ENCODE assay signal across 9 mouse cellular contexts in genomic region chr10:121625006-121625405, GRCm38 (mm10). TPM values are rescaled to one million over a fixed set of nuclear protein-coding genes. Genes with fewer than 3 reads are reported as not detected.
DNase-seq lines count a peak whose midpoint lies in the region; ATAC-seq and TF ChIP-seq lines count a peak whose summit lies in the region.
"Had no signal": no experiment of that assay in that cellular context is flagged by ENCODE, and none has a peak within 500 bp of the region (broad histone marks: within the 10 kb centered on the region; RNA-seq: fewer than 3 reads in every experiment).

No protein-coding gene starts in this region.

- peaks cover 18% of the 10 kb centered on the region for H3K4me1 ChIP-seq in heart, embryonic 16.5 days (ENCODE audit: control insufficient read depth, insufficient read depth, low read length)
- peaks cover 0 to 18% of the 10 kb centered on the region in 2 experiments; a peak in 3 of 4 replicates for H3K4me1 ChIP-seq in MEL (ENCODE audit: control insufficient read depth in 1 of 2, insufficient read depth in 2 of 2, low read length in 2 of 2)
- peaks cover 17% of the 10 kb centered on the region for H3K4me1 ChIP-seq in hindbrain, embryonic 13.5 days (replicated peaks)
- peaks cover 4% of the 10 kb centered on the region; the same call in 1 of the 2 replicates for H3K4me1 ChIP-seq in midbrain, embryonic 11.5 days (ENCODE audit: control insufficient read depth, insufficient read depth, low read length)

- H3K27me3 ChIP-seq in heart, embryonic 16.5 days (ENCODE audit: control insufficient read depth, insufficient read depth, low read length): no peaks in the 10 kb centered on the region
- no peaks in the 10 kb centered on the region for H3K27me3 ChIP-seq in MEL (ENCODE audit: control insufficient read depth in 1 of 2, insufficient read depth in 2 of 2, low read length in 2 of 2)
- H3K27me3 ChIP-seq in hindbrain, embryonic 13.5 days: no peaks in the 10 kb centered on the region
- H3K27me3 ChIP-seq in midbrain, embryonic 11.5 days (ENCODE audit: control insufficient read depth, insufficient read depth, low read length): no peaks in the 10 kb centered on the region

- no peak for TF ChIP-seq RAD21 in MEL (IDR thresholded peaks at IDR 0.05; ENCODE audit: low read depth, low read length)

- 13% methylated on average over 9 of the region's 9 CpGs for WGBS in heart, embryonic 16.5 days
- WGBS in hindbrain, embryonic 13.5 days: 22% methylated on average over 9 of the region's 9 CpGs
- WGBS in midbrain, embryonic 11.5 days: 26% methylated on average over 9 of the region's 9 CpGs

- no peak for DNase-seq in heart, postnatal 14 days
- peak; percentile 41 for DNase-seq in MEL (ENCODE audit: low read depth, low spot score)
- DNase-seq in midbrain, embryonic 11.5 days (ENCODE audit: low spot score, missing footprints): no peak
- no peak for DNase-seq in layer of hippocampus, postnatal 36 days
- DNase-seq: gastrocnemius, postnatal 25 days had no signal

- peak overlapping the region; percentile 90 for H3K4me2 ChIP-seq in heart, embryonic 16.5 days (ENCODE audit: low read depth, low read length)
- peak overlapping the region; percentile 69 for H3K4me2 ChIP-seq in hindbrain, embryonic 13.5 days
- H3K4me2 ChIP-seq in midbrain, embryonic 11.5 days: peak overlapping the region; percentile 64

- H3K9ac ChIP-seq in heart, embryonic 16.5 days (ENCODE audit: low read length): peak overlapping the region; percentile 97
- H3K9ac ChIP-seq in MEL (ENCODE audit: control insufficient read depth, low read depth, low read length, poor library complexity, severe bottlenecking): peak overlapping the region; percentile 94
- peak overlapping the region; percentile 85 for H3K9ac ChIP-seq in hindbrain, embryonic 13.5 days
- peak overlapping the region; percentile 60 for H3K9ac ChIP-seq in midbrain, embryonic 11.5 days (ENCODE audit: low read length)

- peaks cover 14% of the 10 kb centered on the region for H3K36me3 ChIP-seq in heart, embryonic 16.5 days (ENCODE audit: control insufficient read depth, insufficient read depth)
- peaks cover 12 to 16% of the 10 kb centered on the region in 2 experiments for H3K36me3 ChIP-seq in MEL (ENCODE audit: control insufficient read depth in 1 of 2, insufficient read depth in 2 of 2, low read length in 2 of 2)
- peaks cover 20% of the 10 kb centered on the region for H3K36me3 ChIP-seq in hindbrain, embryonic 13.5 days
- H3K36me3 ChIP-seq in midbrain, embryonic 11.5 days (ENCODE audit: control insufficient read depth, insufficient read depth, low read length): no peaks in the 10 kb centered on the region

- no peak for TF ChIP-seq CTCF in MEL (IDR thresholded peaks at IDR 0.05 in 2 of 3, conservative IDR thresholded peaks at IDR 0.05 in 1 of 3; ENCODE audit: control insufficient read depth in 1 of 3, insufficient read depth in 1 of 3, low read depth in 2 of 3, low read length in 3 of 3, poor library complexity in 1 of 3, severe bottlenecking in 1 of 3)

- TF ChIP-seq EP300 in MEL (IDR thresholded peaks at IDR 0.05; ENCODE audit: low read depth in 1 of 2, low read length in 2 of 2): no peak

- H3K9me3 ChIP-seq in heart, embryonic 16.5 days (replicated peaks; ENCODE audit: control insufficient read depth, low read length): no peaks in the 10 kb centered on the region
- no peaks in the 10 kb centered on the region for H3K9me3 ChIP-seq in MEL (replicated peaks; ENCODE audit: insufficient read depth, low read length)
- H3K9me3 ChIP-seq in hindbrain, embryonic 13.5 days: no peaks in the 10 kb centered on the region
- H3K9me3 ChIP-seq in midbrain, embryonic 11.5 days (ENCODE audit: control insufficient read depth, low read length): no peaks in the 10 kb centered on the region

- ATAC-seq in heart, embryonic 16.5 days (replicated peaks; ENCODE audit: extremely low read depth, insufficient read depth, low FRiP score): no peak
- no peak for ATAC-seq in hindbrain, embryonic 13.5 days (ENCODE audit: low FRiP score)
- ATAC-seq in midbrain, embryonic 11.5 days (ENCODE audit: low FRiP score): no peak
- ATAC-seq in monocyte, adult 5-6 weeks (replicated peaks; ENCODE audit: insufficient number of reproducible peaks, low FRiP score, low TSS enrichment, poor library complexity, severe bottlenecking): no peak
- ATAC-seq in activated CD4-positive, CD25-positive, alpha-beta regulatory T cell, adult 4 months: no peak

- H3K79me2 ChIP-seq in MEL (ENCODE audit: control insufficient read depth, insufficient read depth, low read length, poor library complexity): peaks cover 53% of the 10 kb centered on the region

- intact Hi-C loops in heart, postnatal 14 days (cut with DNase I): loop anchor here (2.0 kb wide), 1 partner anchor 38 kb away; the partner anchor contains the start of gene Tbk1

- peak overlapping the region; percentile 98 for H3K27ac ChIP-seq in heart, embryonic 16.5 days (ENCODE audit: low read length)
- peak overlapping the region; percentile 91 for H3K27ac ChIP-seq in MEL (ENCODE audit: control insufficient read depth, low read depth, low read length)
- no peak overlapping the region for H3K27ac ChIP-seq in hindbrain, embryonic 13.5 days
- H3K27ac ChIP-seq in midbrain, embryonic 11.5 days (ENCODE audit: low read depth, low read length): no peak overlapping the region

- H3K4me3 ChIP-seq in heart, embryonic 16.5 days (ENCODE audit: low read length): peak overlapping the region; percentile 97
- peak overlapping the region; percentile 88 to 89 for H3K4me3 ChIP-seq in MEL (ENCODE audit: control insufficient read depth in 1 of 2, insufficient read depth in 1 of 2, low read depth in 2 of 2, low read length in 2 of 2)
- peak overlapping the region; percentile 81 for H3K4me3 ChIP-seq in hindbrain, embryonic 13.5 days
- peak overlapping the region; percentile 75 for H3K4me3 ChIP-seq in midbrain, embryonic 11.5 days (ENCODE audit: low read depth, low read length)

- no peak for TF ChIP-seq POLR2A in MEL (IDR thresholded peaks at IDR 0.05; ENCODE audit: control insufficient read depth in 1 of 2, insufficient read depth in 1 of 2, low read depth in 1 of 2, low read length in 2 of 2, poor library complexity in 1 of 2)

TF ChIP-seq in MEL, 35 proteins besides CTCF, POLR2A, EP300 and RAD21 (continues in another document):
- TF ChIP-seq ZC3H11A (IDR thresholded peaks at IDR 0.05; ENCODE audit: low read depth, low read length): no peak
- TF ChIP-seq NRF1 (IDR thresholded peaks at IDR 0.05; ENCODE audit: insufficient read depth, low read depth, low read length, poor library complexity, severe bottlenecking): no peak
- no peak; the same call in 1 of the 2 replicates for TF ChIP-seq TCF12 (IDR thresholded peaks at IDR 0.05; ENCODE audit: low read depth, low read length)
- TF ChIP-seq RCOR1 (IDR thresholded peaks at IDR 0.05; ENCODE audit: low read depth, low read length): no peak
- no peak for TF ChIP-seq GATA1 (IDR thresholded peaks at IDR 0.05; ENCODE audit: low read depth, low read length)
- TF ChIP-seq MAX (IDR thresholded peaks at IDR 0.05; ENCODE audit: low read length): peak; percentile 70; the same call in 1 of the 2 replicates
- TF ChIP-seq ETS1 (IDR thresholded peaks at IDR 0.05; ENCODE audit: low read depth, low read length): peak; percentile 34; the same call in 1 of the 2 replicates
- TF ChIP-seq ZNF384 (IDR thresholded peaks at IDR 0.05; ENCODE audit: low read depth, low read length): 0 out of 2 replicates have a peak, but pooled peaks have one; percentile 23
- peak; percentile 30; the same call in 1 of the 2 replicates for TF ChIP-seq POLR2AphosphoS2 (IDR thresholded peaks at IDR 0.05; ENCODE audit: low read length)
- no peak for TF ChIP-seq E2F4 (IDR thresholded peaks at IDR 0.05; ENCODE audit: borderline replicate concordance, low read depth, low read length)

RNA-seq across cellular contexts. Expression of gene Xpot, which starts 1.1 kb away (rescaled TPM):
- polyA plus RNA-seq in heart, embryonic 16.5 days (2015; fragmentation: Nextera tagmentation; extraction: Ambion mirVana): 28.3 and 31.5 TPM in 2 replicates
- total RNA-seq in heart, postnatal 14 days (2021): 10 to 100 TPM; 24.5 to 25.7 TPM
- total RNA-seq in MEL (2012; rRNA removed): 154 and 182 TPM in 2 replicates
- polyA plus RNA-seq in MEL (2012; ENCODE audit: insufficient read depth in 1 of 2, insufficient read length in 2 of 2, low read depth in 1 of 2, low replicate concordance in 2 of 2, missing spikeins in 1 of 2): 100 to 1,000 TPM; 122 to 304 TPM
- 26.7 and 29.5 TPM in 2 replicates for polyA plus RNA-seq in hindbrain, embryonic 13.5 days (2015; fragmentation: Nextera tagmentation; extraction: Ambion mirVana)
- polyA plus RNA-seq in midbrain, embryonic 11.5 days (2014; fragmentation: Nextera tagmentation; extraction: Ambion mirVana): 55.5 and 68.5 TPM in 2 replicates
- total RNA-seq in monocyte, adult 5-6 weeks (2017): 30.4 to 51.3 TPM (median 32.6 TPM) in 3 replicates
- total RNA-seq in layer of hippocampus, postnatal 36 days (2021): 10 to 100 TPM; 65.7 to 73.6 TPM
- polyA plus RNA-seq in activated CD4-positive, CD25-positive, alpha-beta regulatory T cell, adult 4 months (2017; shearing (Covaris generic)): 10 to 100 TPM; 14.2 to 17.9 TPM

RNA-seq across cellular contexts. Expression of gene D930020B18Rik, which starts 16.4 kb away (rescaled TPM):
- 0.05 and 0.14 TPM in 2 replicates for polyA plus RNA-seq in heart, embryonic 16.5 days (2015; fragmentation: Nextera tagmentation; extraction: Ambion mirVana)
- total RNA-seq in heart, postnatal 14 days (2021): not detected
- 0.46 and 0.65 TPM in 2 replicates for total RNA-seq in MEL (2012; rRNA removed)
- under 1 TPM in 1 of 2 experiments, not detected in 1; 0.61 TPM for polyA plus RNA-seq in MEL (2012; ENCODE audit: insufficient read depth in 1 of 2, insufficient read length in 2 of 2, low read depth in 1 of 2, low replicate concordance in 2 of 2, missing spikeins in 1 of 2)
- 0.17 and 0.22 TPM in 2 replicates for polyA plus RNA-seq in hindbrain, embryonic 13.5 days (2015; fragmentation: Nextera tagmentation; extraction: Ambion mirVana)
- polyA plus RNA-seq in midbrain, embryonic 11.5 days (2014; fragmentation: Nextera tagmentation; extraction: Ambion mirVana): not detected in 2 replicates
- total RNA-seq in monocyte, adult 5-6 weeks (2017): not detected in 3 replicates
- under 1 TPM; 0.32 to 0.48 TPM for total RNA-seq in layer of hippocampus, postnatal 36 days (2021)
- polyA plus RNA-seq in activated CD4-positive, CD25-positive, alpha-beta regulatory T cell, adult 4 months (2017; shearing (Covaris generic)): under 1 TPM; 0.29 to 0.41 TPM
- total RNA-seq: gastrocnemius, postnatal 25 days had no signal

RNA-seq across cellular contexts. Expression of gene Tbk1, which starts 38.4 kb away (rescaled TPM):
- polyA plus RNA-seq in heart, embryonic 16.5 days (2015; fragmentation: Nextera tagmentation; extraction: Ambion mirVana): 22.8 and 27.9 TPM in 2 replicates
- total RNA-seq in heart, postnatal 14 days (2021): 10 to 100 TPM; 20.4 to 24.3 TPM
- 18.0 and 21.5 TPM in 2 replicates for total RNA-seq in MEL (2012; rRNA removed)
- 10 to 100 TPM in 1 of 2 experiments, not detected in 1; 31.1 TPM for polyA plus RNA-seq in MEL (2012; ENCODE audit: insufficient read depth in 1 of 2, insufficient read length in 2 of 2, low read depth in 1 of 2, low replicate concordance in 2 of 2, missing spikeins in 1 of 2)
- polyA plus RNA-seq in hindbrain, embryonic 13.5 days (2015; fragmentation: Nextera tagmentation; extraction: Ambion mirVana): 34.3 and 34.6 TPM in 2 replicates
- 34.0 and 35.7 TPM in 2 replicates for polyA plus RNA-seq in midbrain, embryonic 11.5 days (2014; fragmentation: Nextera tagmentation; extraction: Ambion mirVana)
- total RNA-seq in monocyte, adult 5-6 weeks (2017): 135 to 157 TPM (median 139 TPM) in 3 replicates
- 10 to 100 TPM; 51.9 to 53.7 TPM for total RNA-seq in layer of hippocampus, postnatal 36 days (2021)
- 10 to 100 TPM; 69.4 to 74.8 TPM for polyA plus RNA-seq in activated CD4-positive, CD25-positive, alpha-beta regulatory T cell, adult 4 months (2017; shearing (Covaris generic))

Comparison
In these comparisons a context has a peak if more than half of its experiments do, and no peak if none do; other contexts are left out.
1. H3K27ac ChIP-seq: peak in heart, embryonic 16.5 days (single experiment) and MEL (single experiment); none in hindbrain, embryonic 13.5 days (single experiment) and midbrain, embryonic 11.5 days (single experiment).
2. Peak in every context shown above with its lines, with median percentiles within 50 percentile points of each other: H3K4me2 ChIP-seq, H3K4me3 ChIP-seq and H3K9ac ChIP-seq.